Mouse (Mus musculus): ENCODE measurements around the gene Ube2m.

- TF ChIP-seq EP300 (optimal IDR thresholded peaks at IDR 0.05): no peak
- TF ChIP-seq CTCF (IDR thresholded peaks at IDR 0.05; ENCODE audit: low read depth): no peak
Observed at GRCm38 (mm10) chr7:13001584-13001983, 36.5 kb downstream of the Ube2m start.
